Mouse (Mus musculus): ENCODE data around the gene Cnga1. TPM values are rescaled to one million over a fixed set of nuclear protein-coding genes. Genes with fewer than 3 reads are reported as not detected.

The Cnga1 gene
- total RNA-seq (2023), result 10 to 100 TPM; 19.7 to 21.6 TPM

GRCm38 (mm10) chr5:72644175-72644574, at the start of gene Cnga1:
Cnga1 (minus strand) TSS chr5:72644275.

GRCm38 (mm10) chr5:72647418-72647907, 3.4 kb upstream of the Cnga1 start, which contains the start of gene Nipal1:
Nipal1 (plus strand) TSS chr5:72647795.

GRCm38 (mm10) chr5:72587192-72587681, 56.8 kb downstream of the Cnga1 start, which contains the start of gene Gm5868:
Gm5868 (minus strand) TSS chr5:72587551.

GRCm38 (mm10) chr5:72580970-72581332, 63.1 kb downstream of the Cnga1 start, which contains the start of gene Zar1:
Zar1 (minus strand) TSS chr5:72581254.

GRCm38 (mm10) chr5:72559544-72560049, 84.5 kb downstream of the Cnga1 start, which contains the start of gene Nfxl1:
Nfxl1 (minus strand) TSS chr5:72559684.

Other genes starting within 250 kb of the Cnga1 start
- gene Corin, start 139.8 kb downstream of the Cnga1 start, total RNA-seq (2023), result not detected
- 10 to 100 TPM; 13.3 to 13.6 TPM for gene Nfxl1, start 84.6 kb downstream of the Cnga1 start, total RNA-seq (2023)
- gene Zar1, start 63.0 kb downstream of the Cnga1 start, total RNA-seq (2023), result under 1 TPM in 1 of 2 experiments, not detected in 1; 0.39 TPM
- gene Gm5868, start 56.7 kb downstream of the Cnga1 start, total RNA-seq (2023), result under 1 TPM in 1 of 2 experiments, not detected in 1; 0.65 TPM
- gene Nipal1, start 3.5 kb upstream of the Cnga1 start, total RNA-seq (2023), result 10 to 100 TPM in 1 of 2 experiments, 1 to 10 TPM in 1; 4.7 to 14.4 TPM
- gene Txk, start 108.5 kb upstream of the Cnga1 start, total RNA-seq (2023), result 100 to 1,000 TPM; 175 to 177 TPM
- gene Tec, start 224.2 kb upstream of the Cnga1 start, total RNA-seq (2023), result 10 to 100 TPM; 12.4 to 20.0 TPM

All from T-cell, adult 66 days (primary cell).